Mouse (Mus musculus) adipocyte (in vitro differentiated cells): ENCODE results near the gene Aup1.
A peak's percentile ranks its signal among the peaks of the same experiment; 100 is the strongest.

Source experiments
- DNase-seq: peaks from one replicate; pipeline ENCODE4 v3.0.0-alpha.2; 2016; ENCODE audit warnings: low spot score

Gene Aup1

DNA sequence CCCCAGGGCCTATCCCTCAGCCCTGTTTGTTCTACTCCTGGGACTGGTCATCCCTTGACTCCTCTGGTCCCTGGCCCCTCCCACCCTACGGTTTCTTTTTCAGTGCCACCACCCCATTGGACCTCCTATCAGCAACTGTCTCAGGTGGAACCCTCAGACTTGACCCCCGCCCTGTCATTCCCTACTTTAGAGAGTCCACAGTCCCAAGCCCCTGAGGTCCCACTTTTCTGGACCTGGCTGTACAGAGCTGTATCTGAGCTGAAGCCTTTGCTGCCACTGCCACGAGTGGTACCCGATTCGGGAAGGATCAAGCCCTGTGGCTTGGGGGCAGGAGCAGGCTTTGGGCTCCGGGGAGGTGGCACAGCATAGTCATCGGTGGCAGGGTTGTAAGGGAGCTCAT, 23.2 kb upstream of the Aup1 start:
- no peak for DNase-seq

DNA sequence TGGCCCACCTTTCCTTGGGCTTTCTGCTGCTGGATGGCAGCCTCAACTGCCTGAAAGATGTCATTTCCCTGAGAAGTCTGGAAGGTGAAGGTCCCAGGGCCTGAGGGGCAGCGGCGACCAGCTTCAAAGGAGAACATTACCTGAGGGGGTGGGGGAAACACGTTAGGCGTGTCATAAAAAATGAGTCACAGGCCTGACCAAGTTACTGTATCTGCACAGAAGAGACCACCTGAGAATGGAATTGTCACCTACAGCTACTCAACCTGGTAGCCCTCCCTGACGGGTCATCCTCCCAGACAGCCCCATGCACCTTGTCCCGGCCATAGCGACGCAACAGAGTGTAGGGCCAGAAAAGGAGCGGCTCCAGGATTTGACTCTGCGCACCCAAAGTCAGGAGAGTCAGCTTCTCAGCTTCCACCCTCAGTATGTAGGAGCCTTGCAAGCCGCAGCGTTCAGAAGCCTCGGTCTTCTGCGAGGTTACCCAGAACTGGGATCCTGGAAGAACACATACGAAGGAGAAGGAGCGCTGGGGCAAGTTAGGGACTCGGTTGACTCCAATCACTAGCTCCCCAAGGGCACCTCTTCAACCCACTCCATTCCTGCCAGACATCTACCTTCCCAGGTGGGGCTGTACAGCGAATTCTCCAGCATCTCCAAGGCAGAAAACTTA, 22.3 kb upstream of the Aup1 start:
- no peak for DNase-seq

DNA sequence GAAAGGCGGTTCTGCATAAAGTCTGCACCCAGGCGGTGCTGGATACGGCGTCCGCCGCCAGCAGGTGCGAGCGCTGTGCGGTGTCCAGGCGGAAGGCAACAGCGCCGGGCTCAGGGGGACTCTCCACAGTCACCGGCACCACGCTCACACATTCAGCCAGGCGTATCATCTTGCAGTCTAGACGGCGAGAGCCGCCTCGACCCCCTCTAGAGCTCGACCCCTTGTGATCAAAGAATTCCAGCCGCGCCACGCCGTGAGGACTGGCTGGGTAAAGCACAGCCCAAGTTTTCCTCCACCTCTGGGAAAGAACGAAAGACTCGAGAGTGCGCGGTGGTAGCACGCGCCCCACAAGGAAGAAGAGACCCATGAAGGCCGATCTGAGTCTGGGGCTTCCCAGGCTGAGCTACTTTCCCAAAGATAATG, 21.5 kb upstream of the Aup1 start:
- DNase-seq: no peak

DNA sequence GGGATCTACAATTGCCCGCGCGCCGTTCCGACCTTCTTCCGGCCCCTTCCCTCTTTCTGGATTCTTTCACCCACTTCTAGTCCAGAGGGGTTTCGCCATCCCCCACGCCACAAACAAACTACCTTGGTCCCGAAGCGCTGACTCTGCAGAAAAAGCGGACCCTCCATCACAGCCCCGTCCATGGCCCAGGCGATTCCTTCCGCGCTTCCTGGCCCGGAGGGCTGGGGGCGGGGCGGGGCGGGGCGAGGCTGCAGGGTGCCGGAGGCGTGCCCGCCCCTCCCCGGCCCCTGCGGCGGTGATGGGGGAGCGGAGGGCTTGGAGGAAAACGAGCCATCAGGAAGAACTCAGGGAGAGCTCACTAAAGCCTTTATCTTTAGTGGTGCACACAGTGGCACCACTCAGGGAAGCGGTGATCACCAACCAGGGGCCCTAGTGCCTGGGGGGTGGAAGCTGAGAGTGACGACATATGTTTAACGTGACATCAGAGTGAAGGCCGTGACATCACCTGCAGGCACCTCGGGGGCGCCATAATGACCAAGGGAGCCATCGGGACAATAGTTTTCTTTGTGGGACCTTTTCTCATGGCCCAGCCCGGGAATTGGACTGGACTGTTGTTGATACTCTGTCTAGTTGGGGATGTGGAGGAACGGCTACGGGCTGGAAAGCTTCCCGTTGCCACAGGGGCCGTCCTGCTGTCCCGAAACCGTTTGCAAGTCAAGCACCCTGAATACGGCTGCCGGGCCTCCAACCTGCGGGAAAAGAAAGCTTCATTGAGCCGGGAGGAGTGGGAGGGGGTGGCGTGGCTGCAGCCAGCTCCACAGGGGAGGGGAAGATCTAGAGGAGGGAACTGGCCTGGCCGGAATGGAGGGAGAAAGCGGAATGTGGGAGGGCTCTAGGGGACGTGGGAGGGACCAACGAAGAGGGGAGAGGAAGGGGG, 20.8 kb upstream of the Aup1 start, which contains the start of the genes Dok1 and Loxl3:
Gene Dok1, minus strand, starts transcription at position 223 of the 937 bp plus-strand sequence.
Gene Loxl3, plus strand, starts transcription at position 925 of the 937 bp plus-strand sequence.
- DNase-seq: peak; percentile 77

DNA sequence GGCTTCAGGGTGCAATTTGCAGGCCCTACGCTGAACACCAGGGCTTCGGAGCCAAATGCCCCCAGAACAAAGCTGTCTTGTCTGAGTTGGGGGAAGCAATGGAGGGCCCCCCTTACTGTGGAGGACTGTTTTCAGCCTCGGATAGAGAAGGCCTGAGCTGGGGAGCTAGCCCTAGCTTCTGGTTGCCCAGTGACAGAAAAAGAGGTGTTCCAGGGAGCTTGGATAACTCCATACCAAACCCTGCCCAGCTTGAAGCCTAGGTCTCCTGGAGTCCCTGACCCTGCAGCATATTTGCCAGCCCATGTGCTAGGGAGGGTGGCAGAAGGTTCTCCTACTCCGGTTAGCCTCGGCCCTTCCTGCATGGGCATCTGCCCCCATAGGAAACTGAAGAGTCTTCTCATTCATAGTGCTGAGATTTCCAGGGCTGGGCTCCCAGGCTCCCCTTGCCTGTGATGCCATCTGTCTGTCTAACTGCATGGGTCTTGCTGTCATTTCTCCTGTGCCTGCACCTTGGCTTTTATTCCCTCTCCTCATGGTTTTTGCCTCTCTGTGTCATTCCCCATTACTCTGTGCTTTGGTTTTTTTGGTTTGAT, 19.8 kb upstream of the Aup1 start:
- DNase-seq: no peak

DNA sequence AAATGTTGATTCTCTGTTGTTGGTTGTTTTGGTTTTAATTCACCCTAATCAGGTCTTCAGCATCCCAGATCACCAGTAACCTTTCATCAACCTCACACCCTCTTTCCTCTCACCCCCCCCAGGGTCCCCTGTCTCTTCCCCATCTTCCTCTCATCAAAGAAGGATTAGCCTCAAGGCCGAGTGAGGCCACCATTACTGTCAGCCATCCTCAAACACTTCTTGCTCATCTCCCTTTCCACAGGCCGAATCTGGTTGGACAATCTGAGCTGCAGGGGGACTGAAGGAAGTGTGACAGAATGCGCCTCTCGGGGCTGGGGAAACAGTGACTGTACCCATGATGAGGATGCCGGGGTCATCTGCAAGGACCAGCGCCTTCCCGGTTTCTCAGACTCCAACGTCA, 17.1 kb upstream of the Aup1 start:
- no peak for DNase-seq

DNA sequence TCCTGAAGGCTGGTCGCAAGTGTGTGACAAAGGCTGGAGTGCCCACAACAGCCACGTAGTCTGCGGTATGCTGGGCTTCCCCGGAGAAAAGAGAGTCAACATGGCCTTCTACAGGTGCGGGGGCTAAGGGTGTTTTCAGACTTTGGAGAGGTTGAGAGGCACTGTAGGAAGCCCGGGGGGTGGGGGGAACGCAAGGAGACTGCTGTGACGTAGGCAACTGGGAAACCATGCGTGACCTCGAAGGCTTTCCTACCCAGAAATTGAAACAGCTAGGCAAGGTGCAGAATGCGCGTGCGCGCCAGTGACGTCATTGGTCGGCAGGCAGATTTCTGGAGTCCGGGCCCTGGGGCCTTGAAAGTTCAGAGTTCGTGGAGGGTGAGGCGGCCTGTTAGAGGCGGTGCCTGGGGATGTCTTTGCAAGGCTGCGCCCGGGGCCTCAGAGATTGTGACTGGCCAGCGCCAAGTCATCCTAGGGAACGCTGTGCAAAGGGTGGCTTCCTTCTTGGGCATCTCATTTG, 15.8 kb upstream of the Aup1 start:
- no peak for DNase-seq

DNA sequence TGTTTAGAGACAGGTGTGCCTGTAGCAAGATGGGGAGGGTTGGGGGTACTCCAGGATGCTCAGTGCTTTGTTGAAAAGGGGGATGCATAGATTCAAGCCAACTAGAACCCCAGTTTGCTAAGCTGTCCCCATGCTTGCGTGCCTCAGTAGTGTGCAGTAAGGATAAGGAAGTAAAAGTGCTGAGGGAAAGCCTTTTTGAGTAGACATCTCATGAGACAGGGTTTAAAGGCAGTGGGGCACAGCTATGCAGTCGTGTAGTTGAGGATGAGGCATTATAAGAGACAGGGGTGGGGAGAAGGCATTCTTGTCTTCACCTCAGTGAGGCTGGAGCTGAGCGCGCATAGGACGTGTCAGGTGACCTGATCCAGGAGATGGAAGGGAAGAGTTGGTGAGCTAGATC, 13.7 kb upstream of the Aup1 start:
- no peak for DNase-seq

DNA sequence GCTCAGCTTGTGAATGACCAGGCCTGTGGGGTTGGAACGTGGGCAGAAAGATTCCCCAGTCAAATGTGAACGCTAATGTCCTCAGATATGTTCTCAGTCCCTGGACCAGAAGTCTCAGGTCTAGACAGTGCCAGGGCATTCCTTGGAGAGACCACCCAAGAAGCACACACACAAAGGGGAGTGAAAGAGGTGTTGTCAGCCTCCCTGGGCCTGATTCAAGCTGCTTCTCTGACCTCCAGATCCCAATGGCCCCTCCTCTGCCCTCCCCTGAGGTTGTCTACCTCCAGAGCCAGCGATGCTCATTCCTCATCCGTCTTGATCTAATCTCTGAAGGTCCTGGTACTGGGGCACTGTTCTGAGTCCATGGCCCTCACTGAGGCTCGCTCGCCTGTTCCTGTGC, 10.8 kb upstream of the Aup1 start:
- DNase-seq: no peak

DNA sequence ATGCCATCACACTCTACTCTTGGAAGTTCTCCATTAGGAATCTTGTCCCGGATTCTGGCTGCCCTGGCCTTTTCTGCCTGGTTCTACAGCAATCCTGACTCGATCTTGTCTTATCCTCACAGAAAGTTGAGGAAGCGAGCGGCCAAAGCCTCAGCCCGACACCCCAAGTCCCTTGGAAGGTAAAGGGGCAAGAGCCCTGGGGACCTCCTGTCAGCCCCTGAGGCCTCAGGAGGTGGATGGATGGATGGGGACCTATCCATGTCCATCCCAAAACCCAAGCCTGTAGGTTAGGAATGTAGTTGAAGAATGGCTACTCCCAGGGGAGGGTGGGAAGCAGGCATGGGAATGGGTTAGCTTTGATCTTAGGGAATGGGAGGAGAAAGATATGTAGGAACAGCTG, 10.3 kb upstream of the Aup1 start:
- no peak for DNase-seq

DNA sequence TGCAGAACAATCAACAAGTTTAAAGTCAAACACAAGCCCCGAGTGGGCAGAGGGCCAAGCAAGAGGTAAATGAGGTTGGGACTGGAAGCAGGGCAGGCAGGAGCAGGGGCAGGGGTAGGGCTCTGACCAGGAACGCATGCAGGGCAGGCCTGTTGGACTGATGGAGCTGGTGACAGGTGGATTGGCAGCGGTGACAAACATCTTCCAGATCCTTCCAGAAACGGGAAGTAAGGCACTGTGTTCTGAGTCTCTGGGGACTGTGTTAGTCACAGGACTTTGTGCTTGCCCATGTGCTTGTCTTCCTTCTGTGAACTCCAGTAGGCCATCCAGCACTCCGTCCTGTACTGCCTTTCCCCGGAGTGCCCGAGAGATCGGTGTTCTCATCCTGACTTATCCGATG, 9.6 kb upstream of the Aup1 start:
- DNase-seq: peak; percentile 47

DNA sequence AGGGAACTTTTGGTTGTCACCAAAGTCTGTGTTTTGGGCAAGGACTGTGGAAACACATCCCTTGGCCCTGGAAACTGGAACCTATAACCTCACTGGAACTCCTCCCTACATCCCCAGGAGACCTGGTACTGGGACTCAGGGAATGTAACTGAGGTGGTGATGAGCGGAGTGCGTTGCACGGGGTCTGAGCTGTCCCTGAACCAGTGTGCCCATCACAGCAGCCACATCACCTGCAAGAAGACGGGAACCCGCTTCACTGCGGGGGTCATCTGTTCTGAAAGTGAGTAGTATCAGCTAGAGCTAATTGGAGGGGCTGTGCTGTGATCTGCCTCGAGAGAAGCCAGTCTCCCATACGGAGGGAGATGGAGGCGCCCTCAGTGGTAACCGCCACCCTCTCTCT, 5.0 kb upstream of the Aup1 start:
- DNase-seq: no peak

DNA sequence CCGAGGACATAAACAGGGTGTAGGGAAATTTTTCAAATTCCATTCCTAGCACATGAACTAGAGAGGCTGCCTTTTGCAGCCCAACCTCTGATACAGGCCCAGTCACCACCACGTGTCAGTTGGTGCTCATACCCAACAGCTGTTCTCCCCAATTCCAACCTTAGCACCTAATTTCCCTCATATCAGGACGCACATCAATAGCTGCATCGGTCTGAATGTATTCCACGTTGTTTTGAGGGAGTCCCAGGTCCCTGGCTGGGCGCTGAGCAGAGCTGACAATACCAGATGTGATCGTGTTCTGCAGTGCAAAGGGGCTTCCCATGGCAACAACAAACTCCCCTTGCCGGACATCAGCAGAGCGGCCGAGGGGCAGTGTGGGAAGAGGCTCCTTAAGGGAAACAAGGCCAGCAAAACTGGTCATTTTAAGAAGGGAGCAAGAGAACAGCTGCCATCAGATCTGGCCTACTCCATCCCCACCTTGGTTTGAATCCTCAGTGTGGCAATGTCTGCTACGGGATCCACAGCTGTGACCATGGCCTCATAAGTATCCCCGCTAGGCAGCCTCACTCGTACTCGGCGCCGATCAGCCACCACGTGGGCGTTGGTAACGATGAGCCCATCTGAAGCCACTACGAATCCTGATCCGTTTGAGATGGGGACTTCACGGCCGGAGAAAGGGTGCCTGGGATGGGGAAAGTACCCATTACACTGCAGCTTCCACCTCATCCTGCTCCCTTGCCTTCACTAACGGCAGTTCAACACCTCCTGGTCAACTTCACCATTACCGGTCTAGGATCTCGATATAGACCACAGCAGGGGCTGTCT, 973 bp upstream of the Aup1 start:
- peak; percentile 42 for DNase-seq

DNA sequence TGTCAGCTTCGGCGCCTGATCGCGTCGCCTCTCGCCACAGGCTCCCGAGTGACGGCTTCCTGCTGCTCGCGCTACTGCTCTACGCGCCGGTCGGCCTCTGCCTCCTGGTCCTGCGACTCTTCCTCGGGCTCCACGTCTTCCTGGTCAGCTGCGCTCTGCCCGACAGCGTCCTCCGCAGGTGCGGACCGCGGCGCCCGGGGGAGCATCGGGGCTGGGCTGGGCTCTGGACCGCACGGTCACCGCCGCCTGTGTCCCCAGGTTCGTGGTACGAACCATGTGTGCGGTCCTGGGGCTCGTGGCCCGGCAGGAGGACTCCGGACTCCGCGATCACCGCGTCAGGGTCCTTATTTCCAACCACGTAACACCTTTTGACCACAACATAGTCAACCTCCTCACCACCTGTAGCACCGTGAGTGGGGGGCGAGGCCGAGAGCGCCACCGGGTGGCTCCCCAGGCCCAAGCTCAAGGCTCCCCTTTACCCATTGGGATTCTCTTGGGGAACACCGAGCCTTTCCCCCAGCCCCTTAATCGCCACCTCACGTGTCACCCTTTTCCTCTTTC, 630 bp downstream of the Aup1 start, which contains the start of gene Htra2:
Gene Htra2, minus strand, starts transcription at position 403 of the 561 bp plus-strand sequence.
- DNase-seq: peak; percentile 46

DNA sequence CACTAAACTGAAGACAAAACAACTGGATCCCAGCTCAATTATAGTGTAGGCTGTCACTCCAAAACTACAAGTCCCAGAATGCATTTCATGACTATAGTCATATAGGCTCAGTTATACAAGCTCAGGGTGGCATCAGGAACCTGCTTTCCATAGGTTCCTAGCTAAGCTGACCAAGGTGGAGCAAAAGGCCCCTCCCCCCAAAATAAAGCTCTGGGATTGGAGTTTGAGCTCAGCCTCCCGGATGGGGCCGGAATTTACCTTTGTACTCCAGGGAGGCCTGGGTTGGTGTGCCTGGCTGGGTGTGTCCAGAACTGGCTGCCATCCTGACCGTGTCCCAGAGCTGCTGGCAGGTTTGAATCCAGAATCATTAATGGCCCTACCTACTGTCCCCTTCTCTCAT, 3.5 kb downstream of the Aup1 start, which contains the start of gene Dqx1:
Gene Dqx1, plus strand, starts transcription at position 55 of the 400 bp plus-strand sequence.
- DNase-seq: no peak

DNA sequence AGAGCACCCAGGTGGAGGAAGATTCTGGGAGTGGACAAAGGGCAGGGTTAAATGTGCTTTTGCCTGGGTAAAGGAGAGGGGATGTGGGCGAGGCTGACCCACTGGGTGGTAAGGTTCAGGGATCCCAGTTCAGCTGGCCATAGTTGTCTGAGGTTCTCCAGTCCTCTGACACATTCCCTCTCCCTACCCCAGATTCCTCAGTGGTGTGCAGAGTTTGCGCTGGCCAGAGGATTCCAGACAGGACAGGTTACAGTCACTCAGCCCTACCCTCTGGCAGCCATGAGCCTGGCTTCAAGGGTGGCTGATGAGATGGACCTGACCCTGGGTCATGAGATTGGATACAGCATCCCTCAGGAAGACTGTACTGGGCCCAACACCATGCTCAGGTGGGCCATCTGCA, 4.4 kb downstream of the Aup1 start:
- no peak for DNase-seq

DNA sequence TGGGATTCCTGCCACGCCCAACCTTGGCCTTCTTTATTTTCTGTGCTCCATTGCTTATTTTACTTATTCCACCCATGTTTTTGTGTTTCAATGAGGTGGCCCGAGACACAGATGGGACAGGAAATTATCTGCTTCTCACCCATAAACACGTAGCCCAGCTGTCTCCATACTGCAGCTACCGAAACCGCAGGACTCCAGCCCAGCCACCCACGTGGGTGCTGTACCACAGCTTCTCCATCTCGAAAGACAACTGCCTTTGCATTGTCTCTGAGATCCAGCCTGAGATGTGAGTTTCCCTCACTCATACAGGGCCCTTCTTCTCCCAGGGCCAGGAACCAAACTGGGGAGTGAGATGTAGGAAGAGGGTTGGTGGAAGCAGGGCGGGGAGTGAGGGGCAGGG, 11.7 kb downstream of the Aup1 start:
- no peak for DNase-seq

DNA sequence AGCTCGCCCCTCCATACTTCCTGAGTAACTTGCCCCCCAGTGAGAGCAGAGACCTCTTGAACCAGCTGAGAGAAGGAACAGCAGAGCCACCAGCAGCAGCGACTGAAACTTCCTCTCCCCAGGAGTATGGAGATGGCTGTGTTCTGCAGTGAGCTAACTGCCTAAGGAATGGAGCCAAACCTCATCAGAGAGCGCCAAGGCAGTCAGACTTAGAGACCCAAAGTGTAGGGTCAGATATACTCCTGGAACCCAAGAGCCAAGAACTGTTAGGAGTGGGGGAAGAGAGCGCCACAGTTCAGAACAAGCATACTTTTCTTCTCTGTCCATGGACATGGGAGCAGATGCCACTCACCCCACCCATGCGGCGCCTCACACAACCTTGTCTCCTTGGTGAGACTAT, 12.1 kb downstream of the Aup1 start:
- DNase-seq: no peak

DNA sequence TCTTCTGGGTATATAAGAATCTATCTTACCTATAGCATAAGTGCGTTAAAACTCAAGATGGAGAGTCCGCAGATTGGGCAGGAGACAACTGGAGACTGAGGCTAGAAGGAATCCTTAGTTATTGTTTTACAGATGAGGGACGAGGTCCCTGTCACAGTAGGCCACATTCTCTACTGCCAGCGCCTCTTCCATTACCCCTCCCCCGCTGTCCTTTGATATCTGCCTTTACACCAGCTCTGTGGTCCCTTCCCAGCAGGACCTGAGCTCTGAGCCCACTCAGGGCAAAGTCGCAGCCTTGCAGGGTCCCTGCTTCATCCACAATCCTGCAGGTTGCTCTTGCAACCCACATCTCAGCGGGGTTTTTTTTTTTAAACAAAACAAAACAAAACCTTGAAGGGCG, 13.9 kb downstream of the Aup1 start:
- no peak for DNase-seq

DNA sequence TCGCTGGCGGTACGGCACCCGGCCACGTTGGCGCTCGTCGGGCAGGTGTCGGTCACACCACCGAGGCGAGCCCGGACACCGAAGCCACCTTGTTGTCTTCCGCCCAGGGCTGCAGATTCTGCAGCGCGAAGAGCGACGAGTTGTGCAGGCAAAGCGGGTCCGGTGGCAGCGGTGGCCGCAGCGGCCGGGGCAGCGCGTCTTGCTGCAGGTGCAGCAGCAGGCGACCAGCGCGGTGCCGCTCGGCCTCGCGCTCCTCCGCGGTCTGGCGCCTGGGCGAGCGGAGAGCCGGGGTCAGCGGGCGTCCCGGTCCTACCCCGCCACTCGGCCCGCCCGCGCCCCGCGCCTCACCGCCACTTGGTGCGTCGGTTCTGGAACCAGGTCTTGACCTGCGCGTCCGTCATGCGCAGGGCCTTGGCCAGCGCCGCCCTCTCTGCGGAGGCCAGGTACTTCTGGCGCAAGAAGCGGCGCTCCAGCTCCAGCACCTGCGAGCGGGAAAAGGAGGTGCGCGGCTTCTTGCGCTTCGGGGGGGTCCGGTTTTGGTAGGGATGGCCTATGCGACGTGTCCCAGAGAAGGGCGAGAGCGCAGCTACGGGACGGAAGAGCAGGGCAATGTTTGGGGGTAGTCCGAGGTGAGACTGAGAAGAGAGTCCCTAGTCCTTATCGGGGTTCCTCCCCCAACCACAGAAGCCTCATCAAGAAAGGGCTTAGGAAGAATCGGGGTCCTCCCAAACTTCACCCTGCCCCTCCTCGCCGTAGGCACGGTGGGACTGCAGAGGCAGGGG, 14.6 kb downstream of the Aup1 start:
- DNase-seq: no peak
